Mouse (Mus musculus): Measurements from ENCODE around the gene Ydjc.

Gene Ydjc

DNA sequence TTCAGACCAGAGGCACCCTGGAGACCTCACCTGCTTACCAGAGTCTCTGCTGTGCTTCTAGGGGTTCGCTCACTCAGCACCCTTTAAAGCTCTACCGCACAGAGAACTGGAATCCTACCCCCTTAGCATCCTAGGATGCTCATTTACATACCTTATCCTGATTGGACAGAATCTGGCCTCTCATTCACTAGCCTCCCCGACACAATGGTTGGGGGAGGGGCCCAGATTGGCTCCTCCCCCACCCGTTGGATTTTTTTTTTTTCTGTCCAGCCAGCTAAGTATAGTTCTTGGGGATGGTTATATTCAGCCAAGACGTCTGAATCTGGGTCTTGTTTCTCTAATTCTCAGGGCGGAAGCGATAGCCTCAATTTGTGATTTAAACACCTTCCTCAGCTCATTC, at the start of gene Ydjc:
Gene Ydjc, plus strand, starts transcription at position 283 of the 400 bp plus-strand sequence.
- no peak for DNase-seq (ENCODE audit: low spot score in 2 of 2)

DNA sequence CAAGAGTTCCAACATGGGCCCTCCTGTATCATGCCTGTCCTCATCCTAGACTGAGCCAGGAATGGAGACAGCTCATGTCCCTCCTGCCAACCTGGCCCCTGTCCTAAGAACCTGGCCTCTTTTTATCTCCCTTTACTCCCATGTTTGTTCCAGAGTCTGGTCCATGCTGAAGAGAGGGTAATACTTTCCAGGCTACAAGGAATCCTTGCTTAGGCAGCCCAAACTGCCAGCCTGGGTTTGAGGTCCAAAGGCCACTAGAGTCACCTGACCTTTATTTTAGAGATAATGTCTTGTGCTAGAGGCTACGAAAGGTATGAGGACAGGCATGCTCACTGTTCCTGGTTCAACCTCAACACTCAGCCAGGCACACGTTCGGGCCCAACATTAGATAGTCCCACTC, 47.5 kb upstream of the Ydjc start:
- DNase-seq (ENCODE audit: low spot score in 2 of 2), result no peak

DNA sequence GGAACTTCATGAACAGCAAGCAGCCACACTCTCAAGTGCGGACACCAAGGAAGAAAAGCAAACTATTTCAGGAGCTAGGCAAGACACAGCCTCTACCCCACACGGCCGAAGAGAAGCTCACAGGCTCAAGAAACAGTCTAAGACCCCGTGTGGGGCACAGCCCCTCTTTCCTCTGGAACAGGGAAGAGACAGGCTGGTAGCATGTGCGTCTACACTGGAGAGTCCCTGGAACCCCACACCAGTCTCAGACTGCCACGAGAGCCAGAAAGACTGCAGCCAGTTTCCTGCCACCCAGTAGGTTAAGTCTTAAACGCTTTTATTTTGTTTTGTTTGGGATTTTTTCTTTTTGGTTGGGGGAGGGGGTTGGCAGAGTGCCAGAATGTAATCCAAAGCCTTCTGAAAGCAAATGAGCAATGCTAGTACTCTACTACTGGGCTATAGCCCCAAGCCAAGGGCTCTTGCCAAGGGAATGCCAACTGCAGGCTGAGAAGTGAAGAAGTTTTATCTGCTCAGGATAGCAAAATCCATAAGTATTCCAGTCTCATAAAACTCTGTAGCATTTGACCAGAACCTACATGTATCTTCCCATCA, 41.7 kb upstream of the Ydjc start:
- no peak for DNase-seq (ENCODE audit: low spot score in 2 of 2)

DNA sequence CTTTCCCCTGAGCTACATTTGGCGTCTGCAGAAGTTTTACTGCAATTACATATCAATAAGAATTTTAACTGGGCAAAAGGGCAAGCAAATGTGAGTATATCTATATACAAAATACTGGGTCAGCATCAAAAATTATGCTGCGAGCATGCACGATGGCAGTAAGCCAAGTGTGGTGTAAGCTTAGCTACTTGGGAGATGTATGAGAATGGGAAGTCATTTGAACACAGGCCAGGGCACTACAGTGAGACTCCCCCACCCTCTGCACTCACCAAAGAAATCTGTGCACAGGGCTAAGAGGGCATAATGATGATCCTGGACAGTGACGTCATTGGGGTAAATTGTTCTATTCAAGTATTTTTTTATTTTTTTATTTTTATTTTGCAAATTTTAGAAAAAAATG, 39.8 kb upstream of the Ydjc start:
- DNase-seq (ENCODE audit: low spot score in 2 of 2), result no peak

DNA sequence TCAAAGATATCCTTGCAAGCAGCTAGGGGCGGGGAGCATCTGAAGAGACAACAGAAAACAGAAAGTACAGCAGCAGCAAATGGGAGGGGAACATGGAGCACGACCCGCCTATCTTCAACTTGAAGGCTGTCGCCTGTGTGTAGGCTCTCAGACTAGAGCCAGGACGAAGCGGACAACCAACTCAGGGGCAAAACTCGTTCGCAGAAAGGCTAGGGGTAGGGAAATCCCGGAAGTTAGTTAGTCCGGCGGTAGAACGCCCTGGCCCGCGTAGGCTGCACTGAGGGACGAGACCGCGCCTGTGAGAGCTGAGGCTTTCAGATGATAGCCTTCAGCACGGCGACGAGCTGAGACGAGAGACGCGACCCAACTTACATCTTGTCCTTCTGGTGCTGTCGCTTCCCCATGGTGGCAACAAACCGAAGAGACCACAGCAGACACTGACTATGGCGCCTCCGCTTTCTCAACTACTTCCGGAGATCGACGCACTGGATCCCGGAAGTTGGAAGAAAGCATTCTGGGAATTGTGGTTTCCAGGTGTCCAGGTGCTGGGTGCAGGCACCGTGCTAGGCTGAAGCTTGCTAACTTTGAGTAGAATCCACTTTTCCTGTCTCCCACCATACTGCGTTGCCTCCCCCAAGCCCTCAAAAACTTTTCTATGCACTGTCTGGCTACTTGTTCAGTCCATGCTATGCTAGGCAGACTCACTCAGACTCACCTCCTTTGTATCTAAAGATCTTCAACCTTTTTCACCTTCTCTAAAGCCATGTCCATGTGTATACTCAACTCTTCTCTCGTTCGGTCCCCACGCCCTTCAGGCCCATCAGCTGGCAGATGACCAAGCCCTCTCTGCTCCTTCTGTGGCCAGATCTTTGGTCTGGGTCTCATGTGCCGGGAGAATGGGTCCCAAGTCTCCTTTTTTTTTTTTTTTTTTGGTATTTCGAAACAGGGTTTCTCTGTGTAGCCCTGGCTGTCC, 33.4 kb upstream of the Ydjc start, which contains the start of gene Ppil2:
Gene Ppil2, minus strand, starts transcription at position 487 of the 973 bp plus-strand sequence.
- DNase-seq (ENCODE audit: low spot score in 2 of 2), result peak; percentile 39 to 63

DNA sequence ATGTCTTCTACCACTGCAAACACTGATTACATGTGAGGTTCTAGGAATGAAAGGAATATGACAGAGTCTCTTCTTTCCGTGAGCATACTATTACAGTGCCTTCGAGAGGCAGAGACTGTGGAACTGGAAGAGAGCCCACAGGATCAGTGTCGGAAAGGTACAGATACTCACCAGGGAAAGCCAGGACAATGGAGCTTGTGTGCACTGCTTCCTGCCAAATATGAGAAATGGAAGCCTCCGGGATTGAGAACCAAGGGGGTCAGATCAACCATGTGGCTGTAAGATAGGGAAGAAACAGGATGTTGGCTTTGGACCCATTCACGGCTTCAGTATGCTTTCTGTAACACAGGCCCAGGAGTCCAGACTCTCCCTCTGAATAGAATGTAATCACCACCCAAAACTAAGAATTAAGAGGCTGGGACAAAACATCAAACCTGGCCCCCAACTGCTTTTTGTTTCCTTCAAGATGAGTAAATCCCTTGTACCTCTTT, 27.1 kb upstream of the Ydjc start:
- no peak for DNase-seq (ENCODE audit: low spot score in 2 of 2)

DNA sequence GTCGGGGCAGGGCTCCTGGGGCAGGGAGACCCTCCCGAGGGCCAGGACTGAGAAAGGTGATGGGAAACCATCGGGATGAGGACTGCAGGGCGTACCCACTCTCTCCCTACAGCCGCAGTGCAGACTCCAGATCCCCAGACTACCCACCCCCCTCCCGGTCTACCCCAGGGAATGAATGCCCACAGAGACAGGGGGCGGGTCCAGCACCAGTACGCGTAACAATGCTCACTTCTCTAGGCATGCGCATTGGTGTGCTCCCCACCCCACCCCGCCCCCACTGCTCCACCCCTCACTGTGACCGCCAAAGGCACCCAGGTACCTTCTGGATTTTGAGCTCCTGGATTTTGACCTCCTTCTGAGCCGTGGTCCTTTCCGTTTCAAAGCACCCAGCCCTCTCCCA, 22.9 kb upstream of the Ydjc start:
- DNase-seq (ENCODE audit: low spot score in 2 of 2), result no peak

DNA sequence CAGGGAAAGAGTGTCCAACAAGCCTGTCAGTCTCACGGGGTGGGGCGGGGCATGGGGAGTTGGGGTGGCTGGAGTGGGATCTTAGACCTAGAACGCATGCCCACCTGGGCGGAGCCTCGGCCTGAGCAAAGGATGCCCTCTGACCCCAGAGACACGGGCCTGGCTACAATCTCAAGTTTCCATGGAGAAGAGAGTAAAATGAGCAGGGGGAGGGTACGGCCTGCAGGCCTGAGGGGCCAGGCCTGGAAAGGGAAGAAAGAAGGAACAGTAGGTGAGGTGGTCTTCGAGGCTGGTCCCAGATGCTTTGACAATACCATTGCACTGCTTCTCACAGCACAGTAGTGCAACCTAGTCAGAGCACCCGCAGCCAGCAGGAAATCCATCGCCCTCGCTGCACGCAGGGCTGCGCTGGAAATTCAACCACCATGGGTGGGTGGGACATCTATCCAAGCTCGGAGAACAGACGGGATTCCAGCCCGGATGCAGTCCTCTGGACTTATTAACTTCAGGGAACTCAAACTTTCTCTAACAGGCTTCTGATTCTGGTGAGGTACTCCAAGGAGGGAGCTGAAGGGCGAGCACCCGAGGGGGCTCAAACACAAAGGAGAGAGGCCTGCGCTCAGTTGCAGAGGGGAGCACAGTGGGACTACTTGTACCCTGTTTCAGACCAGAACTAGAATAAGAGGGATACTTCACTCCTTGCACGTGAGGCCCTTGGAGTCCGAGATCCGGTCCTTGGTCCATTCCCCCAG, 20.1 kb upstream of the Ydjc start:
- no peak for DNase-seq (ENCODE audit: low spot score in 2 of 2)

DNA sequence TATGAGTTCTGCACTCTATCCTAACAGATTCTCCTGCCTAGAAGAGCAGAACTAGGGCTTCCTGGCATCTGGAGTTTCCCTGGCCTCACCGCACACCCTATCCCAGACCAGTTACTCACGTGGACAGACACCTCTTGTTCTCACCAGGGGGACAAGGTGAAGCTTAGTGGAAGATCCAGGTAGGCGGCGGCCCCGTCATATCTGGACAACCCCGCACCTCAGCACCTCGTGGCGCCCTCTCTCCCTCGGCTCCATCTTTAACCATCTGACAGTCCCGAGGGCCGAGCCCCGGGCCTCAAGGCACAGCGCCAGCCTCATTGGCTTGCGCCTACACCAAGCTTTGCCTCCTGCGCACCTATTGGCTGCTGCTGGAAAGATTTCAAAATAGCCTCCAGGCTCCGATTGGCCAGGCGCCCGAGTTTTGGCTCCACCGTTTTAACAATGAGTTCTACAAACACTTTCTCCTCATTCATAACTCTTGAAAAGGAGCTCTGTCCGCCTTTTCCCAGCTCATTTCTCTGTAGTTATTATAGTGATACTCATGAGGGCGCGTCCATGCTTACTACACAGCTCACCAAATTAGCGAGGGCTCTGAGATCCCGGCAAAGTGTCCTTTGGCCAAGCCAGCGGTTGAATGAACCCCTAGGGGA, 19.4 kb upstream of the Ydjc start, which contains the start of gene 2610318N02Rik:
Gene 2610318N02Rik, minus strand, starts transcription at position 297 of the 650 bp plus-strand sequence.
- peak; percentile 64 to 70 for DNase-seq (ENCODE audit: low spot score in 2 of 2)

DNA sequence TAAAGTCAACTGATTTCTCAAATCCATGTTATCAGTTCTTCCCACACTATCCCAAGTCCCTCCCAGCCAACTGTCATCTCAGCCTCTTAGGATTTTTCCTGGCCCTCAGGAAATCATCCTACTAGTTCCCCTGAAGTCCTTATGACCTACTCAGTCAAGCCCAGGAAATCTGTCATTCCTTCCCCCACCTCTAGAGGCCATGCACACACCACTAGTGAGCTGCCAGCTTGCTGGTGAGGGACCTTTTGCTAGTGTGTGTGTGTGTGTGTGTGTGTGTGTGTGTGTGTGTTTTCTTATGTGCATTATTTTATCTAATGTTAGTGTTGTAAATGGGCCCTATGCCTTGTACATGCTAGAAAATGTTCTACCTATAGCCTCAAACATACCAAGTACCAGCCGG, 17.1 kb upstream of the Ydjc start:
- peak in 1 of 2 experiments; percentile 49 for DNase-seq (ENCODE audit: low spot score in 2 of 2)

DNA sequence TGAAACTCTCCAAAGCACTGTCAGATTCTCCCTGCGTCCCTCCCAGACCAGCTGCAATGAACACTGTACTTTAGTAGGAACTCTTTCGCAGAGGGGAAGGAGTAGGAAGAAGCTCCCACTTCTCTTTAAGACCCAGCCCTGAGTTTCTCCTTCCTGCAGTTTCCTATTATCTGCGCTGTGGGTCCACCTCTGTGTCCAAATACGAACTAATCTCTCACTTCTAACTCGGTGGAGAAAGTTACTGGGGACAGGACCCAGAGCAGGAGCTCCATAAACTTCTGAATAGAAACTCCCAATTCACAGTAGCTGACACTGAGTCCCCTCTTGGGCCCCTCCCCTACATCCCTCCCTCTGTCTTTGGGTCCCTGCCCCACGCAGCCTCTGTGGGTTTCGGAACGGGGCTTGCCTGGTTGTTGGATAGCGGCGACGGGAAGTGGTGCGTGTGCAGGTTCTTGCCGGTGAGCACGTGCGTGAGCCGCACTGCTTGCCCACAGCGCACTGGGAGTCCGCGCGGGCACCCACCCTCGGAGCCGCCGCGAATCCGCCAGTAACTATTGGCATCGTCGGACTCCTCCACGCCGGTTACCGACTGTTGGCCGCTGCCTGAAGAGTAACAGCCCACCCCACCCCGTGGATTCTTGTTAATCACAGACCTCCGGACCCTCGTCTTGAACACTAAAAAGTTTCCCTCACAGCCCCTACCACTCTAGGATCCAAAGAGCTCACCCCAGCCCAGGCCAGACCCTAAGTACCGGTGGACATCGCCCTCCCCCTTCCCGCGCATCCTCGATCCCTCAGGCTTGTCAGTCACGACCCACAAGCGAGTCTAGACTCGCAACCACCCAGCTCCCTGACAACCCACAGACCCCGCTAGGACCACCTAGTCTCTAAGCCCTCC, 13.0 kb upstream of the Ydjc start:
- DNase-seq (ENCODE audit: low spot score in 2 of 2), result peak in 1 of 2 experiments; percentile 20

DNA sequence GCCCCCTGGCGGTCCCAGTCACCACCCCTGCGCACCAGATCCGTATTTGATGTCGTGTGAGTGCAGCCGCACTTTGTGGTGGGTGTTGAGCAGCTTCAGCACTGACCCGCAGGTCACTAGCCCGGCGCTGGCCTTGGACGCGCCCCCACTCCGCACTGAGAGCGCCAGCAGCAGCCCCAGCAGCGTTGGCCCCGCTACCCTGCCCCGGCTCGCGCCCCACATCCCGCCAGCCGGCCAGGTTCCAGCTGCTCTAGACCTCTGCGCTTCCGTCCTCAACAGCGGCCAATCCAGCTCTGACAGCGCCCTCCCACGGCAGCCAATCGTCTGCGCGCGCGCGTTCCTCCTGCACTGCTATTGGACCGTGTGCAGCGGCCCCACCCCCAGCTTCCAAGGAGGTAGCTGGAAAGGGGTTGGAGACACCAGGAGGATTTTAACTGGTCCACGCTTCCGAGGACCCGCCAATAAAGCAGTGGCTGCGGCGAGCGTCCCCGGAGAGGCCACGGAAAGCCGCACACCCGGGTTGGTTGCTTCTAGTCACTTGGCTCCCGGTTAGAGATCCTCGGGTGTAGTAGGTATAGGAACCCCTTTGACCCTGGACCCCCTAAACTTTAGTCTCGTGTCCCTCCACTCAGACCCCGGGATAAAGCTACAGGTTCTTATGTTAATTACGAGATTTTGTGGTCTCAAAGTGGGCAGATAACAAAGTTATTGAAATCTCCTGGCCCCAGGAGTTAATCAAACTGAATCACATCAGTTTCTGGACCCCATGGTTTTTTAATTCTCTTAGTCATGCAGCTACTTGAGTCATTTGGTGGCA, 12.1 kb upstream of the Ydjc start, which contains the start of gene Sdf2l1:
Gene Sdf2l1, minus strand, starts transcription at position 295 of the 817 bp plus-strand sequence.
- DNase-seq (ENCODE audit: low spot score in 2 of 2), result peak; percentile 90 to 93

DNA sequence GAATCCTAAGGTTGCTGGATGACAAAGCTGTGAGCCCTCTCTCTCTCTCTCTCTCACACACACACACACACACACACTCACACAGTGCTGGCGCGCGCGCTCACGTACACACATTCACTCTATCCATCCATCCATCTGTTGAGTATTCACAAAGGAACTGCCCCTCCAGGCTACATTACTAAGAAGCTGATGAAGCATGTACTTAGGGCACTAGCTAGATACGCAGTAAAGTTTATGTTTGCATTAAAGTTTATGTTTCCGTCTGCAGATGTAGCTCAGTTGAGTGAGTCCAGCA, 11.6 kb upstream of the Ydjc start:
- no peak for DNase-seq (ENCODE audit: low spot score in 2 of 2)

DNA sequence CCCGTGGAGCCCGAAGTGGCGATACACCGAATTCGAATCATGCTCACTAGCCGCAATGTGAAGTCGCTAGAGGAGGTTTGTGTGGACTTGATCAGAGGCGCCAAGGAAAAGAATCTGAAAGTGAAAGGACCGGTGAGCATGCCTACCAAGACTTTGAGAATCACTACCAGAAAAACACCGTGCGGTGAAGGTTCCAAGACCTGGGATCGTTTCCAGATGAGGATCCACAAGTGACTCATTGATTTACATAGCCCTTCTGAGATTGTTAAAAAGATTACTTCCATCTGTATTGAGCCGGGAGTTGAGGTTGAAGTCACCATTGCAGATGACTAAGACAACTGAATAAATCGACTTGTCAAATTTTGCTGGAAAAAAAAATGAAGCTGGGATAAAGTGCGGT, 7.1 kb upstream of the Ydjc start:
- DNase-seq (ENCODE audit: low spot score in 2 of 2), result no peak

DNA sequence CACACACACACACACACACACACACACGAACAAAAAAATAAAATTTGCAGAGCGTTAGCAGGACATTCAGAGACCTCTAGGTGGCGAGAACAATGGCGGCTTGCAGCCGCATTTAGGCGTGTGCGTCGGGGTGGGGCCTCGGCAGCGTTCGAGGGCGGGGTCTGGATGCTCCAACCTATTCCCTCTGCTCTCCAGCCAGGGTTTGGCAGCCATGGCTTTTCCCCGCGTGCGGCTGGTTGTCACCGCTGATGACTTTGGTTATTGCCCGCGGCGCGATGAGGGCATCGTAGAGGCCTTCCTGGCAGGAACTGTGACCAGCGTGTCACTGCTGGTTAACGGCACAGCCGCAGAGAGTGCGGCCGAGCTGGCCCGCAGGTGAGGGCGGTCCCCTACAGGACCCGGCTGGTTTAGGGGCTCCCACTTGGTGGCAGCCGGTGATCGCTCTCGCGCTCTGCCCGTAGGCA, 2.4 kb downstream of the Ydjc start, which contains the start of gene Ccdc116:
Gene Ccdc116, minus strand, starts transcription at position 458 of the 464 bp plus-strand sequence.
- DNase-seq (ENCODE audit: low spot score in 2 of 2), result peak; percentile 35 to 57

DNA sequence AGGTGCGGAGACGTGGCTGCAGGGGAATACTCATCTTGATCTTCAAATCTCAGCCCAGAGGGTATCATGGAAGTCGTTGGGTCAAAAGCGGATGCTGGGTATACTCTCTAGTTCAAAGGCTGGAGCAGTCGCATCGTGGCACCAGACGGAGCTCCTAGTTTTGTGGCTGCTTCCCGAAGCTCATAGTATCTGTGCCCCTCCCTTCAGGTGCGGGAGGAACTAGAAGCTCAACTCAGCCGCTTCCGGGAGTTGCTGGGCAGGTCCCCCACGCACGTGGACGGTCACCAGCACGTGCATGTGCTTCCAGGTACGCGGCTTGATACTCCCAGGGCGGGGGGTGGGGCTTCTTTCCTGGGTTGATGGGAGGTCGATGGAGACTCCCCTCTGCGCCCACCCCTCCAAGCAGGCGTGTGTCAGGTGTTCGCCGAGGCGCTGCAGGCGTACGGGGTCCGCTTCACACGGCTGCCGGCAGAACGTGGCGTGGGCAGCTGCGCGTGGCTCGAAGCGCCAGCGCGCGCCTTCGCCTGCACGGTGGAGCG, 3.0 kb downstream of the Ydjc start:
- no peak for DNase-seq (ENCODE audit: low spot score in 2 of 2)

DNA sequence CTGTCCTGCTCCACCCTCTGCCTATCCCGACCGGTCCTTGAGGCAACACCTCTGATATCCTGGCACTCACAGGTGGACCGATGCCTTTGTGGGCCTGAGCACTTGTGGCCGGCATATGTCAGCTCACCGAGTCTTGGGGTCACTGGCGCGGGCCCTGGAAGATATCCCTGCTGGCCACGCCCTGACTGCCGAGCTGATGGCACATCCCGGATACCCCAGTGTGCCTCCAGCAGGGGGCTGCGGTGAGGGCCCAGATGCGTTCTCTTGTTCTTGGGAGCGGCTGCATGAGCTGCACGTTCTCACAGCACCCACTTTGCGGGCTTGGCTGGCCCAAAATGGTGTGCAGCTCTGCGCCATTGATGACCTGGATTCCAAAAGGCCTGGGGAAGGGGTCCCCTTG, 3.7 kb downstream of the Ydjc start:
- no peak for DNase-seq (ENCODE audit: low spot score in 2 of 2)

DNA sequence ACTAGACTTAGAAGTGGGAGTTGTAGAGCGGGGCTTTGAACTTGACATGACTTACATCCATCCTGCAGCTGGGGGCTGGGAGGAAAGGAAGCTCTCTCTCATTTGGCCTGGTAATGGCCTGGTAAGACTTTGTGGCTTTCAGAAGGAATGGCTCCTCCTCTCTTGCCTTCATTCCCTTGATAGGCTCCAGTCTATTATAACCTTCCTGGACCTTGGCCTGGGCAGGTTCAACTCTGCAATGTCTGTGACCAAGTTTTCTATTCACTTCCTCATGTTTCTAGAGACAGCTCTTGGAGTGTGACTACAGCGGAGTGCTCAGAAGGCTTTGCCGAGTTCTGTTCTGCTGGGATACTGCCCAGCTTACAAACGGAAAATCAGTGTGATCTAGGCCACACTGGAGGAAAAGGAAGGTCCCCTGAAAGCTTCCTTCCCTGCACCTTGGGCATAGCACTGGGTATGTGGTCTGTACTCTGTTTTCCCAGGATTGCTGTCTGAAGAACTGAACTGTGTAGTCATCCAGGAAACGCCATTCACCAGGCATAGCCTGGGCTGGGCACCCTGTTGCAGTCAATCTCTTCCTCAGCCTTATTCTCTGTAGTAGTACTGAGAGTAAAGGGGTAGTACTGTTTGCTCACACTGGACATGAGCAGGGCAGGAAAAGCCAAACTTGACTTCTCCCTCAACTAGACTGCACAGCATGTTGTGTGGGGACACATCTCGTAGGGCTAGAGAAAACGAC, 6.3 kb downstream of the Ydjc start:
- no peak for DNase-seq (ENCODE audit: low spot score in 2 of 2)
